In genomic region chr13:60019291-60020174, GRCm38 (mm10) we compare ENCODE assay signal across 9 mouse cellular contexts.
DNase-seq lines count a peak whose midpoint lies in the region; ATAC-seq and TF ChIP-seq lines count a peak whose summit lies in the region.
"Had no signal": no experiment of that assay in that cellular context is flagged by ENCODE, and none has a peak within 500 bp of the region (broad histone marks: within the 10 kb centered on the region; RNA-seq: fewer than 3 reads in every experiment).

No protein-coding gene starts in this region.

- DNase-seq in kidney, adult 2 months, result peak; percentile 50
- no peak for DNase-seq in kidney, adult 11 months
- DNase-seq in layer of hippocampus, adult 9-10 months (ENCODE audit: low spot score), result no peak
- DNase-seq in spleen, postnatal 14 days (ENCODE audit: low spot score in 2 of 2), result no peak

- peak overlapping the region; percentile 13; the same call in 1 of the 2 replicates for H3K9ac ChIP-seq in heart, embryonic 14.5 days (ENCODE audit: low read length)
- H3K9ac ChIP-seq in limb, embryonic 13.5 days, result peak overlapping the region; percentile 43; the same call in 1 of the 2 replicates
- no peak overlapping the region for H3K9ac ChIP-seq in forebrain, embryonic 16.5 days (replicated peaks; ENCODE audit: low read depth, low read length)

- ATAC-seq in heart, embryonic 14.5 days (ENCODE audit: insufficient number of reproducible peaks, insufficient read depth, low FRiP score, low read depth), result no peak
- ATAC-seq in limb, embryonic 13.5 days (ENCODE audit: low FRiP score, low read depth), result peak; percentile 93
- no peak for ATAC-seq in forebrain, embryonic 16.5 days

- no peaks in the 10 kb centered on the region for H3K36me3 ChIP-seq in kidney, adult 2 months (ENCODE audit: control insufficient read depth, insufficient read depth, low read length)
- no peaks in the 10 kb centered on the region for H3K36me3 ChIP-seq in heart, embryonic 14.5 days (ENCODE audit: control insufficient read depth, insufficient read depth, low read length)
- H3K36me3 ChIP-seq in limb, embryonic 13.5 days, result no peaks in the 10 kb centered on the region
- no peaks in the 10 kb centered on the region for H3K36me3 ChIP-seq in forebrain, embryonic 16.5 days (ENCODE audit: control insufficient read depth, insufficient read depth)

- H3K4me2 ChIP-seq in heart, embryonic 14.5 days (ENCODE audit: low read length), result no peak overlapping the region
- peak overlapping the region; percentile 42 for H3K4me2 ChIP-seq in limb, embryonic 13.5 days (replicated peaks)
- no peak overlapping the region for H3K4me2 ChIP-seq in forebrain, embryonic 16.5 days (ENCODE audit: low read length)

- no peak for TF ChIP-seq CTCF in kidney, adult 2 months (conservative IDR thresholded peaks at IDR 0.05; ENCODE audit: insufficient read depth, insufficient read length, low read depth, low read length)

- no peak overlapping the region for H3K27ac ChIP-seq in kidney, adult 2 months (ENCODE audit: insufficient read depth, low read depth, low read length)
- H3K27ac ChIP-seq in brown adipose tissue, adult 24 weeks (replicated peaks; ENCODE audit: low read depth, low read length), result peak overlapping the region; percentile 90
- peak overlapping the region; percentile 15 to 22 for H3K27ac ChIP-seq in heart, embryonic 14.5 days (replicated peaks in 1 of 2; ENCODE audit: control insufficient read depth in 1 of 2, insufficient read depth in 1 of 2, low read depth in 2 of 2, low read length in 2 of 2)
- peak overlapping the region; percentile 97 for H3K27ac ChIP-seq in limb, embryonic 13.5 days
- H3K27ac ChIP-seq in forebrain, embryonic 16.5 days (ENCODE audit: low read length), result no peak overlapping the region

- no peaks in the 10 kb centered on the region for H3K9me3 ChIP-seq in heart, embryonic 14.5 days (ENCODE audit: control insufficient read depth, low read length)
- no peaks in the 10 kb centered on the region for H3K9me3 ChIP-seq in limb, embryonic 13.5 days
- H3K9me3 ChIP-seq in forebrain, embryonic 16.5 days (ENCODE audit: control insufficient read depth, low read length), result no peaks in the 10 kb centered on the region

- 41% methylated on average over 13 of the region's 13 CpGs for WGBS in kidney, adult 2 months
- WGBS in heart, embryonic 14.5 days, result 26% methylated on average over 13 of the region's 13 CpGs
- 2% methylated on average over 13 of the region's 13 CpGs for WGBS in limb, embryonic 13.5 days
- WGBS in forebrain, embryonic 16.5 days, result 29% methylated on average over 13 of the region's 13 CpGs

- no peak for TF ChIP-seq POLR2A in kidney, adult 2 months (IDR thresholded peaks at IDR 0.05; ENCODE audit: low read depth, low read length)

- no peak overlapping the region for H3K4me3 ChIP-seq in kidney, adult 2 months (ENCODE audit: insufficient read depth, low read depth, low read length)
- H3K4me3 ChIP-seq in brown adipose tissue, adult 24 weeks (ENCODE audit: insufficient read depth, low read depth, low read length), result no peak overlapping the region
- no peak overlapping the region for H3K4me3 ChIP-seq in heart, embryonic 14.5 days (ENCODE audit: control insufficient read depth in 1 of 2, insufficient read depth in 1 of 2, low read depth in 1 of 2, low read length in 2 of 2)
- no peak overlapping the region for H3K4me3 ChIP-seq in limb, embryonic 13.5 days
- no peak overlapping the region for H3K4me3 ChIP-seq in forebrain, embryonic 16.5 days (replicated peaks; ENCODE audit: low read length)

- no peaks in the 10 kb centered on the region for H3K27me3 ChIP-seq in kidney, adult 2 months (replicated peaks; ENCODE audit: control insufficient read depth, insufficient read depth, low read length)
- H3K27me3 ChIP-seq in heart, embryonic 14.5 days (ENCODE audit: control insufficient read depth, insufficient read depth, low read length), result no peaks in the 10 kb centered on the region
- no peaks in the 10 kb centered on the region for H3K27me3 ChIP-seq in limb, embryonic 13.5 days
- no peaks in the 10 kb centered on the region for H3K27me3 ChIP-seq in forebrain, embryonic 16.5 days (replicated peaks; ENCODE audit: control insufficient read depth, insufficient read depth, low read length)
- H3K27me3 ChIP-seq: CH12.LX had no signal

- peaks cover 10% of the 10 kb centered on the region for H3K4me1 ChIP-seq in kidney, adult 2 months (ENCODE audit: control insufficient read depth, insufficient read depth, low read length)
- peaks cover 7% of the 10 kb centered on the region for H3K4me1 ChIP-seq in brown adipose tissue, adult 24 weeks (ENCODE audit: control insufficient read depth, insufficient read depth, insufficient read length, low read length)
- H3K4me1 ChIP-seq in heart, embryonic 14.5 days (ENCODE audit: control insufficient read depth in 2 of 2, insufficient read depth in 2 of 2, low read length in 2 of 2), result peaks cover 10 to 18% of the 10 kb centered on the region in 2 experiments
- H3K4me1 ChIP-seq in limb, embryonic 13.5 days, result peaks cover 62% of the 10 kb centered on the region
- peaks cover 3% of the 10 kb centered on the region; the same call in 1 of the 2 replicates for H3K4me1 ChIP-seq in forebrain, embryonic 16.5 days (replicated peaks; ENCODE audit: control insufficient read depth, insufficient read depth, low read length)

Comparison
In these comparisons a context has a peak if more than half of its experiments do, and no peak if none do; other contexts are left out.
1. H3K27ac ChIP-seq: peak in brown adipose tissue, adult 24 weeks (single experiment), heart, embryonic 14.5 days (2 of 2) and limb, embryonic 13.5 days (single experiment); none in kidney, adult 2 months (single experiment) and forebrain, embryonic 16.5 days (single experiment).